Mouse (Mus musculus): ENCODE measurements around the gene Cdk5rap3.

Cdk5rap3 gene

DNA sequence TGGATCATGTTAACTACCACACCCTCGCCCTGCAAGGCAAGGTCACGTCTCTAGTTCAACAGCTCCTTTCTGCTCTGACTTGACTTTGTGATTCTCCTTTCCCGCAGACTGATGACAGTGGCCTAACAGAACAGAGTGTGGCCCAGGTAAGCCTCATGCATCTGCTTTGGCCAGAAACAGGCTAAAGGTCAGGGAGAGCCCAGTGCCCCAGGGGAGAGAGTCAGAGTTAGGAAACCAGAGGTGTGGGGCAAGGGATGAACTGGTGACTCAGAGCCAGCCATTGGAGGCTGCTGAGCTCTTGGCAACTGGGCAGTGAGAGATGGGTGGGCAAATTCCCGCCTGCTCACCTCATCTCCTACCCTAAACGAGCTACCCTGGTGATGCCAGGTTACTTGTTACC is 58.9 kb downstream of the Cdk5rap3 start:
- DNase-seq = no peak

Data from lung, adult 18-20 months (tissue).